Mouse (Mus musculus) macrophage (primary cell): Measurements from ENCODE around the gene Spats2. TPM values are rescaled to one million over a fixed set of nuclear protein-coding genes. Genes with fewer than 3 reads are reported as not detected.

Source experiments
- H3K27ac ChIP-seq: fragments of 350-480 bp; formaldehyde crosslinking; 2 replicates; pipeline ENCODE4 v1.9.0; 2021
- H3K36me3 ChIP-seq: fragments of 350-480 bp; formaldehyde crosslinking; 2 replicates; pipeline ENCODE4 v1.9.0; 2021; ENCODE audit errors: inconsistent target
- H3K4me3 ChIP-seq: fragments of 350-480 bp; formaldehyde crosslinking; 2 replicates; pipeline ENCODE4 v1.9.0; 2021; ENCODE audit errors: inconsistent target
- H3K79me2 ChIP-seq: fragments of 350-480 bp; formaldehyde crosslinking; 2 replicates; pipeline ENCODE4 v1.9.0; 2021; ENCODE audit errors: inconsistent target
- WGBS: methylation state at CpG from one replicate; pipeline ENCODE4 v1.1.7; 2026; ENCODE audit warnings: inconsistent platforms; ENCODE audit not compliant: missing documents; 5-methylcytosine and 5-hydroxymethylcytosine counted together
- polyA plus RNA-seq: library from polyadenylated mRNA; stranded (reverse); fragments of 250-400 nt; gene quantifications from 3 replicates; pipeline ENCODE4 v1.2.4, GENCODE M21; 2018; ENCODE audit warnings: inconsistent platforms

Gene Spats2
- polyA plus RNA-seq, 1 experiment from 2014 or later = 3.2 TPM

GRCm38 (mm10) chr15:99093291-99094258 is 32.1 kb upstream of the Spats2 start:
- WGBS = 5% methylated on average over 54 of the region's 56 CpGs
- Histone ChIP-seq H3K4me3 (peak overlapping the region; percentile 18; the same call in 1 of the 2 replicates), H3K36me3 (no peaks in the 10 kb centered on the region), H3K79me2 (no peaks in the 10 kb centered on the region), H3K27ac (no peak overlapping the region)

- Histone ChIP-seq H3K36me3 (no peaks in the 10 kb centered on the region), H3K27ac (no peak overlapping the region), H3K4me3 (no peak overlapping the region), H3K79me2 (no peaks in the 10 kb centered on the region)
- 14% methylated on average over 27 of the region's 27 CpGs for WGBS
These were observed 31.0 kb upstream of the Spats2 start for GRCm38 (mm10) chr15:99094631-99095270.

GRCm38 (mm10) chr15:99095356-99095755 is 30.4 kb upstream of the Spats2 start:
- H3K4me3 ChIP-seq = no peak overlapping the region
- 24% methylated on average over 6 of the region's 6 CpGs for WGBS
- no peaks in the 10 kb centered on the region for H3K36me3 ChIP-seq
- H3K79me2 ChIP-seq = no peaks in the 10 kb centered on the region
- H3K27ac ChIP-seq = no peak overlapping the region

- Histone ChIP-seq H3K36me3 (no peaks in the 10 kb centered on the region), H3K27ac (no peak overlapping the region), H3K4me3 (no peak overlapping the region), H3K79me2 (no peaks in the 10 kb centered on the region)
- 26% methylated on average over 24 of the region's 24 CpGs for WGBS
These were observed 29.5 kb upstream of the Spats2 start for GRCm38 (mm10) chr15:99096061-99096793.

GRCm38 (mm10) chr15:99096831-99097500 is 28.8 kb upstream of the Spats2 start:
- Histone ChIP-seq H3K27ac (no peak overlapping the region), H3K4me3 (no peak overlapping the region), H3K79me2 (no peaks in the 10 kb centered on the region), H3K36me3 (no peaks in the 10 kb centered on the region)
- 3% methylated on average over 45 of the region's 58 CpGs for WGBS

GRCm38 (mm10) chr15:99097840-99098492 is 27.8 kb upstream of the Spats2 start:
- Histone ChIP-seq H3K79me2 (no peaks in the 10 kb centered on the region), H3K27ac (no peak overlapping the region), H3K4me3 (no peak overlapping the region), H3K36me3 (no peaks in the 10 kb centered on the region)
- 2% methylated on average over 39 of the region's 39 CpGs for WGBS

- Histone ChIP-seq H3K4me3 (no peak overlapping the region), H3K79me2 (no peaks in the 10 kb centered on the region), H3K36me3 (no peaks in the 10 kb centered on the region), H3K27ac (no peak overlapping the region)
- 10% methylated on average over 9 of the region's 9 CpGs for WGBS
These were observed 27.2 kb upstream of the Spats2 start for GRCm38 (mm10) chr15:99098493-99098861.

- no peak overlapping the region for H3K27ac ChIP-seq
- WGBS = 5% methylated on average over 15 of the region's 15 CpGs
These were observed 26.6 kb upstream of the Spats2 start for GRCm38 (mm10) chr15:99099139-99099556.

GRCm38 (mm10) chr15:99099984-99100383 is 25.7 kb upstream of the Spats2 start:
- no peaks in the 10 kb centered on the region for H3K79me2 ChIP-seq
- H3K4me3 ChIP-seq = no peak overlapping the region
- WGBS = 50% methylated on average over 3 of the region's 3 CpGs
- no peaks in the 10 kb centered on the region for H3K36me3 ChIP-seq
- no peak overlapping the region for H3K27ac ChIP-seq

More at GRCm38 (mm10) chr15:99099139-99099556, 26.6 kb upstream of the Spats2 start:
- Histone ChIP-seq H3K79me2 (no peaks in the 10 kb centered on the region), H3K4me3 (no peak overlapping the region), H3K36me3 (no peaks in the 10 kb centered on the region)

- Histone ChIP-seq H3K79me2 (no peaks in the 10 kb centered on the region), H3K27ac (no peak overlapping the region), H3K4me3 (no peak overlapping the region), H3K36me3 (no peaks in the 10 kb centered on the region)
- WGBS = 39% methylated on average over 7 of the region's 7 CpGs
These were observed 20.5 kb upstream of the Spats2 start for GRCm38 (mm10) chr15:99105238-99105637.

- Histone ChIP-seq H3K27ac (no peak overlapping the region), H3K79me2 (no peaks in the 10 kb centered on the region), H3K36me3 (no peaks in the 10 kb centered on the region), H3K4me3 (no peak overlapping the region)
- 89% methylated on average over 3 of the region's 3 CpGs for WGBS
These were observed 17.9 kb upstream of the Spats2 start for GRCm38 (mm10) chr15:99107866-99108265.

GRCm38 (mm10) chr15:99111139-99111538 is 14.6 kb upstream of the Spats2 start:
- Histone ChIP-seq H3K4me3 (no peak overlapping the region), H3K27ac (no peak overlapping the region), H3K79me2 (no peaks in the 10 kb centered on the region), H3K36me3 (no peaks in the 10 kb centered on the region)
- 84% methylated on average over 3 of the region's 3 CpGs for WGBS

GRCm38 (mm10) chr15:99111809-99112208 is 13.9 kb upstream of the Spats2 start:
- Histone ChIP-seq H3K36me3 (no peaks in the 10 kb centered on the region), H3K4me3 (no peak overlapping the region), H3K79me2 (no peaks in the 10 kb centered on the region), H3K27ac (no peak overlapping the region)
- WGBS = 79% methylated on average over 4 of the region's 4 CpGs
